Mouse (Mus musculus) limb, embryonic 14.5 days (tissue): ENCODE measurements around the gene Kif26a. TPM values are rescaled to one million over a fixed set of nuclear protein-coding genes. Genes with fewer than 3 reads are reported as not detected.

ENCODE experiments used
- ATAC-seq: fragments of 200-750 bp; cut with Nextera tagmentation; 2 replicates; pipeline ENCODE4 v1.8.0; 2017; ENCODE audit warnings: low read depth, moderate number of reproducible peaks, moderate TSS enrichment; ENCODE audit not compliant: low FRiP score
- DNase-seq: peaks from one replicate; pipeline ENCODE4 v3.0.0-alpha.2; 2015; ENCODE audit warnings: low spot score
- H3K27ac ChIP-seq: fragments of 300-500 bp; sonication (generic); replicated peaks from 2 replicates; pipeline ENCODE4 v1.5.1; 2014; ENCODE audit warnings: low read depth, mild to moderate bottlenecking, low read length, moderate library complexity, mixed read lengths
- H3K27me3 ChIP-seq: fragments of 300-500 bp; sonication (generic); 2 replicates; pipeline ENCODE4 v1.6.1; 2014; ENCODE audit warnings: low read length, mixed read lengths; ENCODE audit not compliant: control insufficient read depth, insufficient read depth
- H3K36me3 ChIP-seq: fragments of 300-500 bp; sonication (generic); 2 replicates; pipeline ENCODE4 v1.6.1; 2014; ENCODE audit warnings: mild to moderate bottlenecking, low read length, moderate library complexity, mixed read lengths; ENCODE audit not compliant: control insufficient read depth, insufficient read depth
- H3K4me1 ChIP-seq: fragments of 300-500 bp; sonication (generic); 2 replicates; pipeline ENCODE4 v1.6.1; 2014; ENCODE audit warnings: antibody characterized with exemption, low read length, mixed read lengths; ENCODE audit not compliant: control insufficient read depth, insufficient read depth
- H3K4me2 ChIP-seq: fragments of 300-500 bp; sonication (generic); replicated peaks from 2 replicates; pipeline ENCODE4 v1.6.1; 2014; ENCODE audit warnings: low read depth, mild to moderate bottlenecking, low read length, moderate library complexity; ENCODE audit not compliant: severe bottlenecking
- H3K4me3 ChIP-seq: fragments of 300-500 bp; sonication (generic); replicated peaks from 2 replicates; pipeline ENCODE4 v1.5.1; 2014; ENCODE audit warnings: low read length
- H3K9ac ChIP-seq: fragments of 300-500 bp; sonication (generic); 2 replicates; pipeline ENCODE4 v1.6.1; 2014; ENCODE audit warnings: mild to moderate bottlenecking, low read depth, low read length, moderate library complexity; ENCODE audit not compliant: severe bottlenecking
- H3K9me3 ChIP-seq: fragments of 300-500 bp; sonication (generic); 2 replicates; pipeline ENCODE4 v1.6.1; 2016; ENCODE audit warnings: low read length; ENCODE audit not compliant: control insufficient read depth
- POLR2A ChIP-seq: fragments of 200-500 bp; IDR thresholded peaks from 2 replicates; pipeline ENCODE4 v1.8.0; 2012; ENCODE audit warnings: inconsistent platforms, mild to moderate bottlenecking, moderate library complexity, borderline replicate concordance; ENCODE audit not compliant: insufficient read depth, insufficient read length; ENCODE audit errors: extremely low read depth
- WGBS: fragments of 180-500 bp; shearing (Covaris S2); extraction: QIAGEN DNeasy Blood & Tissue Kit; methylation state at CpG from one replicate; pipeline ENCODE4 v1.1.7; 2014; 5-methylcytosine and 5-hydroxymethylcytosine counted together
- polyA plus RNA-seq, 2 experiments: library from polyadenylated mRNA; depleted of rRNA in 1 of 2; stranded (reverse) in 1 of 2; unstranded in 1 of 2; fragments of >200 nt; fragmentation: Nextera tagmentation in 1 of 2; extraction: Ambion mirVana in 1 of 2; gene quantifications; 2 replicates each; pipeline versions ENCODE4 v1.2.1 to v1.2.3; 2012 to 2014

Kif26a gene
- polyA plus RNA-seq, 2 experiments = 6.2 to 21.6 TPM

- no peak for TF ChIP-seq POLR2A
- no peaks in the 10 kb centered on the region for H3K27me3 ChIP-seq
- no peak overlapping the region for H3K4me2 ChIP-seq
- no peaks in the 10 kb centered on the region for H3K36me3 ChIP-seq
- H3K4me3 ChIP-seq = no peak overlapping the region
- H3K9me3 ChIP-seq = no peaks in the 10 kb centered on the region
- WGBS = 90% methylated on average over 11 of the region's 11 CpGs
- H3K9ac ChIP-seq = no peak overlapping the region
- ATAC-seq = no peak
- no peak for DNase-seq
- no peak overlapping the region for H3K27ac ChIP-seq
- peaks cover 7% of the 10 kb centered on the region for H3K4me1 ChIP-seq
Measured at GRCm38 (mm10) chr12:112104890-112105289, 41.1 kb upstream of the Kif26a start.

- no peak for TF ChIP-seq POLR2A
- Histone ChIP-seq H3K4me3 (peak within 1 kb of the TSS; percentile 19), H3K4me2 (peak within 1 kb of the TSS; percentile 48), H3K9me3 (no peaks in the 10 kb centered on the region), H3K27ac (no peak within 1 kb of the TSS), H3K4me1 (peaks cover 7% of the 10 kb centered on the region), H3K9ac (peak within 1 kb of the TSS; percentile 41; the same call in 1 of the 2 replicates), H3K27me3 (no peaks in the 10 kb centered on the region), H3K36me3 (no peaks in the 10 kb centered on the region)
- DNase-seq (no peak), ATAC-seq (peak; percentile 73)
- WGBS = under 1% methylated on average over 14 of the region's 14 CpGs
Measured at GRCm38 (mm10) chr12:112106541-112106971, 39.5 kb upstream of the Kif26a start, which contains the start of gene Aspg. Gene Aspg (plus strand): TSS chr12:112106679.

DNA sequence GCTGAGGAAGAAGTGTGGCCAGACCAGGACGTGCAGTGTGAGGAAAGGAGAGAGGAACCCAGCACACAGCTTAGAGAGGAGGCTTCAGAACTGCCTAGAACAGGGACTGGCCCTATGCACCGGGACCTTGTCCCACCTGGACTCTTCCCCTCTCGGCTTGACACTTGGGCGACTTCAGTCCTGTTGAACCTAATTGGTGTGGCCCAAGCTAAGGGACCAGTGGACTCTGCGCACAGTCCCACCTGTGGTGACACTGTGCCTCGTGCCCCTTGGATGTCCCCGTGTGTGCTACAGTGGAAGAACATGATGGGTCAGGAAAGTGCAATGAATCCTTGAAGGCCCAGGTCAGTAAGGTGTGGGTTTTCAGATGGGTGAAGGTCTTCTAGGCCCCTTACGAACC lies 38.3 kb upstream of the Kif26a start:
- 88% methylated on average over 8 of the region's 8 CpGs for WGBS
- H3K36me3 ChIP-seq = no peaks in the 10 kb centered on the region
- TF ChIP-seq POLR2A = no peak
- no peak overlapping the region for H3K4me2 ChIP-seq
- H3K27me3 ChIP-seq = no peaks in the 10 kb centered on the region
- peaks cover 7% of the 10 kb centered on the region for H3K4me1 ChIP-seq
- DNase-seq = no peak
- no peak overlapping the region for H3K27ac ChIP-seq
- no peaks in the 10 kb centered on the region for H3K9me3 ChIP-seq
- ATAC-seq = no peak
- no peak overlapping the region for H3K4me3 ChIP-seq
- no peak overlapping the region for H3K9ac ChIP-seq

DNA sequence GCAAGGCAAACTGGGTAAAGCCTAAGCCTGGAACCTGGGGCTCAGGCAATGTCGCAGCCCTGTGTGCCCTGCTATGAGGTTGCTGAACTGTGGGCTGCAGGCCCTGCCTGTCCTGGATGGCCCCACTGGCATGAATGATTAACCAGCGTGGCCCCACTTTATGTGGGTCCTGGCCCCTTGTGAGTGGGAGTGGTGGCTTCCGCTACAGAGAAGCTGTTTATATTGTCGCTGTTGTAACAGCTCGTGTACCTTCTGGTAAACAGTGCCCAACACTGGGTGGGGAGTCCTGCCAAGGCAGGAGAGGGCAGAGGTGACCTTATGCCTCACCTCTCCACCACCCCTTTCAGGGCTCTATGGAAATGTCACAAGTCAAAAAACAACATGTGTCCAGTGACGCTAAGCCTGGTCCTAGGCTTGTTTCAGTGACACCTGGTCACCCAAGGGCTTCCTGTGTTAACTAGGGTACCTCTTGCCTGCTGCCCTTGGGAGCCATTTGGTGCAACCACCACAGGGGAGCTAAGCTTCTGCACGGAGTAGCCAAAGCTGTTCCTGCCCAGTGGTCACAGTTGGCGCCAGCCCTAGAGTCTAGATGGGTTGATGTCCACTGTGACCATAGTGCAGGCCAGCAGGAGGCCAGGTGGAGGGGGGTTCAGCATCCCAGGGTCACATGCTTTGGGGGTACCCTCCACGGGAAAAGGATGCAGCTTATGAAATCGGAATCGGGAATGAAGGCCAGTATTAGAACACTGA lies 37.1 kb upstream of the Kif26a start:
- Histone ChIP-seq H3K9ac (no peak overlapping the region), H3K9me3 (no peaks in the 10 kb centered on the region), H3K36me3 (no peaks in the 10 kb centered on the region), H3K4me3 (no peak overlapping the region), H3K4me1 (peaks cover 7% of the 10 kb centered on the region), H3K27me3 (no peaks in the 10 kb centered on the region), H3K27ac (no peak overlapping the region), H3K4me2 (no peak overlapping the region)
- DNase-seq (no peak), ATAC-seq (no peak)
- WGBS = 84% methylated on average over 11 of the region's 11 CpGs
- no peak for TF ChIP-seq POLR2A

GRCm38 (mm10) chr12:112109701-112110100 lies 36.3 kb upstream of the Kif26a start:
- WGBS = 75% methylated on average over 9 of the region's 9 CpGs
- no peak for ATAC-seq
- no peaks in the 10 kb centered on the region for H3K36me3 ChIP-seq

More at GRCm38 (mm10) chr12:112109701-112110100, 36.3 kb upstream of the Kif26a start:
- no peak overlapping the region for H3K9ac ChIP-seq
- no peak overlapping the region for H3K27ac ChIP-seq
- no peaks in the 10 kb centered on the region for H3K27me3 ChIP-seq
- H3K9me3 ChIP-seq = no peaks in the 10 kb centered on the region
- H3K4me2 ChIP-seq = no peak overlapping the region
- H3K4me3 ChIP-seq = no peak overlapping the region
- H3K4me1 ChIP-seq = peaks cover 7% of the 10 kb centered on the region
- no peak for TF ChIP-seq POLR2A
- no peak for DNase-seq
